Mouse (Mus musculus): ENCODE results near the gene Sar1b. TPM values are rescaled to one million over a fixed set of nuclear protein-coding genes. Genes with fewer than 3 reads are reported as not detected.
"Not testable (repeated sequence)": the region's sequence is repeated elsewhere in the genome, so short reads cannot be mapped to it uniquely, and the experiment has no call there.

Gene Sar1b
- polyA plus RNA-seq, 1 experiment from 2014 or later: 144 TPM

DNA sequence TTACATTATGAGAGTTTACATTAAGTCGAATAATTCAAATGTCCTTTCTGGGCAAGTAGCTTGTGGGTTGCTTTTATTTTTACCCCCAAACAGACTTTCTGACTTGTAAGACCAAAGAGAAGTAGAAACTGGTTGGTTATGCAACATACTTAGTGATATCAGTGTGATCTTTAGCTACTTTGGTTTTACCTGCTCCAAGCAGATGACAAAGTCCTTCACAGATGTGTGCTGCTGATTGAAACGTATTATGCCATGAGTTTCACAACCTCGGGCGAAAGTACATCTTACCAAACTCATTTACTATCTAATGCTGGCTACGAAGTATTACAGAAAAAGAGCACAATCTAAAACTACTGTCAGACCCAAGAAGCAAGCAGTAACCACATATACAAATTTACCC is 5.9 kb upstream of the Sar1b start:
- H3K4me1 ChIP-seq: peaks cover 12% of the 10 kb centered on the region
- no peaks in the 10 kb centered on the region for H3K9me3 ChIP-seq
- no peaks in the 10 kb centered on the region for H3K36me3 ChIP-seq
- H3K4me2 ChIP-seq (replicated peaks): no peak overlapping the region
- H3K4me3 ChIP-seq: no peak overlapping the region
- ATAC-seq (ENCODE audit: low FRiP score, low read depth): no peak
- H3K27me3 ChIP-seq (replicated peaks): no peaks in the 10 kb centered on the region
- H3K27ac ChIP-seq: no peak overlapping the region
- H3K9ac ChIP-seq: no peak overlapping the region
- WGBS: 93% methylated on average over 5 of the region's 5 CpGs

GRCm38 (mm10) chr11:51758207-51758606 is 5.3 kb upstream of the Sar1b start:
- ATAC-seq (ENCODE audit: low FRiP score, low read depth); H3K27me3 ChIP-seq (replicated peaks); H3K4me3 ChIP-seq: not testable (repeated sequence)

GRCm38 (mm10) chr11:51759251-51759650 is 4.2 kb upstream of the Sar1b start:
- no peaks in the 10 kb centered on the region for H3K36me3 ChIP-seq
- no peak overlapping the region for H3K27ac ChIP-seq
- H3K4me2 ChIP-seq (replicated peaks): no peak overlapping the region
- no peaks in the 10 kb centered on the region for H3K9me3 ChIP-seq
- 87% methylated on average over 2 of the region's 2 CpGs for WGBS
- H3K27me3 ChIP-seq (replicated peaks): no peaks in the 10 kb centered on the region
- H3K9ac ChIP-seq: no peak overlapping the region
- peaks cover 18% of the 10 kb centered on the region for H3K4me1 ChIP-seq
- no peak for ATAC-seq (ENCODE audit: low FRiP score, low read depth)
- H3K4me3 ChIP-seq: no peak overlapping the region

More at GRCm38 (mm10) chr11:51758207-51758606, 5.3 kb upstream of the Sar1b start:
- 91% methylated on average over 5 of the region's 5 CpGs for WGBS
- not testable (repeated sequence) for H3K9me3 ChIP-seq; H3K27ac ChIP-seq; H3K9ac ChIP-seq; H3K36me3 ChIP-seq; H3K4me2 ChIP-seq (replicated peaks)
- peaks cover 14% of the 10 kb centered on the region for H3K4me1 ChIP-seq

- 79% methylated on average over 6 of the region's 6 CpGs for WGBS
- Histone ChIP-seq H3K4me2 (replicated peaks) (no peak overlapping the region), H3K27ac (no peak overlapping the region), H3K9ac (no peak overlapping the region), H3K4me3 (no peak overlapping the region), H3K27me3 (replicated peaks) (no peaks in the 10 kb centered on the region), H3K36me3 (no peaks in the 10 kb centered on the region), H3K9me3 (no peaks in the 10 kb centered on the region), H3K4me1 (peaks cover 17% of the 10 kb centered on the region)
- ATAC-seq (ENCODE audit: low FRiP score, low read depth): no peak
Observed at GRCm38 (mm10) chr11:51759941-51760657, 3.4 kb upstream of the Sar1b start.

GRCm38 (mm10) chr11:51761241-51761640 is 2.2 kb upstream of the Sar1b start:
- WGBS: 76% methylated on average over 5 of the region's 5 CpGs

GRCm38 (mm10) chr11:51763955-51764354 is 468 bp downstream of the Sar1b start:
- Histone ChIP-seq H3K36me3 (no peaks in the 10 kb centered on the region), H3K4me3 (peak overlapping the region; percentile 75), H3K27me3 (replicated peaks) (no peaks in the 10 kb centered on the region), H3K9ac (peak overlapping the region; percentile 73), H3K4me2 (replicated peaks) (peak overlapping the region; percentile 94), H3K27ac (no peak overlapping the region), H3K9me3 (no peaks in the 10 kb centered on the region), H3K4me1 (peaks cover 13% of the 10 kb centered on the region)
- 7% methylated on average over 13 of the region's 13 CpGs for WGBS
- 0 out of 2 replicates have a peak, but pooled peaks have one; percentile 21 for ATAC-seq (ENCODE audit: low FRiP score, low read depth)

More at GRCm38 (mm10) chr11:51761241-51761640, 2.2 kb upstream of the Sar1b start:
- Histone ChIP-seq H3K36me3 (no peaks in the 10 kb centered on the region), H3K4me2 (replicated peaks) (no peak overlapping the region), H3K9me3 (no peaks in the 10 kb centered on the region), H3K27me3 (replicated peaks) (no peaks in the 10 kb centered on the region), H3K4me3 (no peak overlapping the region), H3K27ac (no peak overlapping the region), H3K4me1 (peaks cover 13% of the 10 kb centered on the region), H3K9ac (no peak overlapping the region)
- ATAC-seq (ENCODE audit: low FRiP score, low read depth): no peak

- ATAC-seq (ENCODE audit: low FRiP score, low read depth): no peak
- WGBS: 88% methylated on average over 4 of the region's 4 CpGs
- H3K27me3 ChIP-seq (replicated peaks): no peaks in the 10 kb centered on the region
- H3K4me2 ChIP-seq (replicated peaks): peak overlapping the region; percentile 94; the same call in 1 of the 2 replicates
- no peak overlapping the region for H3K9ac ChIP-seq
- no peak overlapping the region for H3K27ac ChIP-seq
- no peak overlapping the region for H3K4me3 ChIP-seq
- peaks cover 13% of the 10 kb centered on the region for H3K4me1 ChIP-seq
- no peaks in the 10 kb centered on the region for H3K36me3 ChIP-seq
- no peaks in the 10 kb centered on the region for H3K9me3 ChIP-seq
Observed at GRCm38 (mm10) chr11:51764816-51765215, 1.3 kb downstream of the Sar1b start.

- no peak overlapping the region for H3K27ac ChIP-seq
- H3K9ac ChIP-seq: no peak overlapping the region
- H3K9me3 ChIP-seq: no peaks in the 10 kb centered on the region
- no peak for ATAC-seq (ENCODE audit: low FRiP score, low read depth)
- no peaks in the 10 kb centered on the region for H3K27me3 ChIP-seq (replicated peaks)
- H3K4me3 ChIP-seq: no peak overlapping the region
- WGBS: 88% methylated on average over 8 of the region's 8 CpGs
- no peaks in the 10 kb centered on the region for H3K36me3 ChIP-seq
- H3K4me2 ChIP-seq (replicated peaks): no peak overlapping the region
- H3K4me1 ChIP-seq: peaks cover 13% of the 10 kb centered on the region
Observed at GRCm38 (mm10) chr11:51767579-51768220, 4.2 kb downstream of the Sar1b start.

GRCm38 (mm10) chr11:51768296-51768695 is 4.8 kb downstream of the Sar1b start:
- no peak overlapping the region for H3K4me3 ChIP-seq
- ATAC-seq (ENCODE audit: low FRiP score, low read depth): no peak
- WGBS: 85% methylated on average over 5 of the region's 5 CpGs
- H3K9ac ChIP-seq: no peak overlapping the region
- H3K27ac ChIP-seq: no peak overlapping the region
- peaks cover 10% of the 10 kb centered on the region for H3K4me1 ChIP-seq
- no peaks in the 10 kb centered on the region for H3K36me3 ChIP-seq
- no peaks in the 10 kb centered on the region for H3K27me3 ChIP-seq (replicated peaks)
- H3K4me2 ChIP-seq (replicated peaks): no peak overlapping the region
- no peaks in the 10 kb centered on the region for H3K9me3 ChIP-seq

DNA sequence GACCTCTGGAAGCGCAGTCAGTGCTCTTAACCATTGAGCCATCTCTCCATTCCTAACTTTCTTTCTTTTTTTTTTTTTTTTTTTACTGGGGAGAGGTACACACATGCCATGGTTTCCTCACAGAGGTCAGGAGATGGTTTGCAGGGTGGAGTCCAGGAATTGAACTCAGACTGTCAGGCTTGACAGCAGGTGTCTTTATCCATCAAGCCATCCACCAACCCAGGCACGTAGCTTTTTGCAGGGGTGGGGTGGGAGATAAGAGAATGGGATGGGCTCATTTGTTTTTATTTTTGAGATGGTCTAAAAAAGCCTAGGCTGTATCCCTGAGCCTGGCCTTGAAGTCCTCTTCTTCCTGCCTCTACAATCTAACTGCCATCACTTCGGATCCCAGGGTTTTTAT is 12.0 kb downstream of the Sar1b start:
- no peak for ATAC-seq (ENCODE audit: low FRiP score, low read depth)
- Histone ChIP-seq H3K9me3 (no peaks in the 10 kb centered on the region), H3K27ac (no peak overlapping the region), H3K27me3 (replicated peaks) (no peaks in the 10 kb centered on the region), H3K36me3 (peaks cover 8% of the 10 kb centered on the region; the same call in 1 of the 2 replicates), H3K4me2 (replicated peaks) (no peak overlapping the region), H3K4me1 (no peaks in the 10 kb centered on the region), H3K9ac (no peak overlapping the region), H3K4me3 (no peak overlapping the region)
- 93% methylated on average over 3 of the region's 3 CpGs for WGBS

- 91% methylated on average over 5 of the region's 5 CpGs for WGBS
Observed at GRCm38 (mm10) chr11:51777478-51777877, 14.0 kb downstream of the Sar1b start.

GRCm38 (mm10) chr11:51780773-51781267 is 17.3 kb downstream of the Sar1b start:
- Histone ChIP-seq H3K9me3 (no peaks in the 10 kb centered on the region), H3K4me3 (no peak overlapping the region), H3K36me3 (peaks cover 45% of the 10 kb centered on the region), H3K9ac (no peak overlapping the region), H3K27me3 (replicated peaks) (no peaks in the 10 kb centered on the region), H3K4me1 (no peaks in the 10 kb centered on the region), H3K4me2 (replicated peaks) (no peak overlapping the region), H3K27ac (no peak overlapping the region)
- 92% methylated on average over 9 of the region's 9 CpGs for WGBS
- no peak for ATAC-seq (ENCODE audit: low FRiP score, low read depth)

More at GRCm38 (mm10) chr11:51777478-51777877, 14.0 kb downstream of the Sar1b start:
- H3K27me3 ChIP-seq (replicated peaks): no peaks in the 10 kb centered on the region
- H3K4me3 ChIP-seq: no peak overlapping the region
- H3K4me2 ChIP-seq (replicated peaks): no peak overlapping the region
- no peak for ATAC-seq (ENCODE audit: low FRiP score, low read depth)
- peaks cover 27% of the 10 kb centered on the region for H3K36me3 ChIP-seq
- no peak overlapping the region for H3K27ac ChIP-seq
- H3K4me1 ChIP-seq: no peaks in the 10 kb centered on the region
- H3K9ac ChIP-seq: no peak overlapping the region
- H3K9me3 ChIP-seq: no peaks in the 10 kb centered on the region

Data from neural tube, embryonic 12.5 days (tissue).